Mouse (Mus musculus) NIH3T3 (cell line): Measurements from ENCODE around the gene Mctp1.

Experiments used
- DNase-seq: peaks from one replicate; pipeline ENCODE4 v3.0.0-alpha.2; 2012; ENCODE audit warnings: low read depth

Mctp1 gene

DNA sequence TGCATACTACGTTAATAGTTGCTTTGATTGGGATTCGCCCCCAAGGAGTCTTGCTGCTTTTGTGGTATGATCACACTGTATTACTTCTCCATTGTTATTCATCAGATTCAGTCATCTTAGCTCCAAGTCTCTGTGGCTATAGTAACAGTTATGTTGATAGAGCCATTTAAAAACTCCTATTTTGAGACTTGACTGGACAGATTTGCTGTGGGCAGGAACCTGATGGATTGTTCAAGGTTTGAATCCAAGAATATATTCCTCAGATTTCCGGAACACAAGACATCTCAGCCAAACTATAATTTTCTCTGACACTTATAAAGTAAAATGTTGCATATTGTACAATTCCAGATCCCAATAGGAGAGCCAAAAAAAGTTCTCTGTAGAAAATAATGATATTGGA is 443.4 kb downstream of the Mctp1 start:
- no peak for DNase-seq

DNA sequence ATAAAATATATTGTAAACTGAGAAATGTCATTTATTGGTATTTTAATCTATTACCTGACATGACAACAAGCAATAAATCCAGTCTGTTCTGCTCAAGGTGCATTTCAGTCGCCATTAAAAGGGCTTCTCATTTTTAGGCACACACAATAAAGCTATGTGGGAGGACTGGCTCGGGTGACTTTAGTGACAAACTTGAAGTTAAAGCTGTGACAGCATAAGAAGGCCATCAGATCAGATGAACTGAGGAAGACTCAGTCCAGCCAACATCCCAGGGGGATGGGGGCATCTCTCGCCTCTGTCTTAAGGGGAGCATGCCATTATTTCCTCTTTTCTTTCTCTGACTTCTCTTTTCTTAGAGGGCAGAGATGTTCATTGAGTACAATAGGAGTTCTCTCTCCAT is 453.7 kb downstream of the Mctp1 start:
- no peak for DNase-seq

DNA sequence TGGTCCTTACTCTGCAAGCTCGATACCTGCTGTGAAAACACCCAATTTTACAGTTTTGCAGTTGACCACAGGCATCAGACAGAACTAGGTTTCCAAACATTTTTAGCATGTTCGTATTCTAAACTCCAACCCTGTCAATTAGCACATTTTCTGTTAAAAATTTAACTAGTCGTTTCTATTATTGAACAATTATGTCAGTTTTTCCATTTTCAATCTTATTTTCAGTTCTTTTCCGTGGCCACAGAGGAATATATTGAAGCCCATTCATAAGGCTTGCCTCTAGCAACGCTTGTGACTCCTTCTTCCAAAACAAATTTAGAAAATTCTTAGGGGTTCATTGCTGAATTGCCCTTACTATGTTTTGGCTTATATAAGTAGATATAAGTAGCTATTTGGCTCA is 456.4 kb downstream of the Mctp1 start:
- no peak for DNase-seq

DNA sequence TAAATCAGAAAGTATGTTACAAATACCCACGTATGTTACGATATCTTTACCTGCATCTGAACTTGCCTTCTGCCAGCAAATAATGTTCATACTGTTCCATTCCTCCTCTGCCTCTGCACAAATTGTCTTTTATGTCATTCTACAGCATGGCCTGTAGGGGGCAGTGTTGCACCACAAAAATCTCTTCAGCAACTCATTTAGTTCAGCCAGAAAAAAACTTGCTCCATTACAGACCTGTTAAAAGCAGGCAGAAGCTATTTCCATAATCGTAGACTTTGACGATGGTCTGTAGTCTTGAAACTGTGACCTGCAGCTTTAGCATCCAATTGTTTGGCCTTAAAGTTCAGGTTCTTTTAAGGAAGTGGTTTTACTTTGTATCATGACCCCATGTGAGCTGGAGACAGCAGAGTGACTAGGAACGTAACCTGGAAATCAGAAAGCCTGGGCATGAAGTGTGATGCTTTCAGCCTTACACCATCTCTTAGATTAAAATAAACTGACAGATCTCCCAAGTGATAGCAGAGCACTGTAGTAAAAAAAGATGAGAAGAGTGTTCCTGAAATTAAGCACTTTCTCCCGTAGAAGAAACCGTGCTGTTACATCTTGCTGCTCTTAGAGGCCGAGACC is 460.4 kb downstream of the Mctp1 start:
- peak; percentile 84 for DNase-seq

DNA sequence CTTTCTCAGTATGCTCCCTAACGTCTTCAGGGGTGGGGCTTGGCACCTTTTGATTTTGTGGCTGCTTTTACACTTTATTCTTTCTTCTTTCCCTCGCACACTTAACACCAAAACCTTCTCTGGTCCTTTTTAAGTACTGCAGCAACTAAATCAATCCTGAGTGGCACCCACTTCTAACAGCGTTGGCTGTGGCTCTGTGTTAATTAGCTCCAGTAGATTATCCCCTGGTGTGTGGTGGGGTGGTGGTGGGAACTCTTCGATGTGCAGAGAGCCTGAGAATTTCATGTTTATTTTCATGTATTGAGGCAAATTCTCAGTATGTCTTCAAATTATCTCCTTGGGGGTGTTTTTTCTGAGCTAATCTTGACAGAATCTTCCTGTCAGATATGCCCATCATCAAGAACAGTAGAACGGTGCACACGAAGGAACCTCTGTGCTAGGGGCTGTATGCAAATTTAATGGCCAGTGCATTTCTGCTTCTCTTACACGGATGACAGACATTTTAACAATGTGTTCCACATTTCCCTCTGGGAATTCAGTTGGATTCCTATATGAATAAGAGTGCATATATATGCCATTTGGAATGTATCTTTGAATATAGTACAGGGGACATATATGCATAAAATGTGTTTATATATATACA is 466.2 kb downstream of the Mctp1 start:
- DNase-seq = no peak

DNA sequence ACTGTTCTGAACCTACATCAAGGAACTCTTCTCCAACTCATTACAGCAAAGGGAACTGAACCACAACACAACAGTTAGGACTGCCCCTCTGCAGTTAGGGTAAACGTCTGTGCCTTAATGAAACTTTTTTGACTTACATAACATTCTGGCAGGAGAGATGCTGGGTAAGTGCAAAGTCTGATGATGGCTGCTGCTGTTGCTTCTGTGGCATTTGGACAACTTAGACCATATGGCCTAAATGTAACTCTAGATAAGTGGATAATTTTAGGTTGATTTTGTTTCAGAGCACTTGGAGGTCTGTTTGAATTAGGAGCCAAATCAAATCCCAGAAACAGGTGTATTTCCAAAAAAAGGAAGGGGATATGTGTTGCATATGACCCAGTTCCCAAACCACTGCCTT is 470.0 kb downstream of the Mctp1 start:
- no peak for DNase-seq

DNA sequence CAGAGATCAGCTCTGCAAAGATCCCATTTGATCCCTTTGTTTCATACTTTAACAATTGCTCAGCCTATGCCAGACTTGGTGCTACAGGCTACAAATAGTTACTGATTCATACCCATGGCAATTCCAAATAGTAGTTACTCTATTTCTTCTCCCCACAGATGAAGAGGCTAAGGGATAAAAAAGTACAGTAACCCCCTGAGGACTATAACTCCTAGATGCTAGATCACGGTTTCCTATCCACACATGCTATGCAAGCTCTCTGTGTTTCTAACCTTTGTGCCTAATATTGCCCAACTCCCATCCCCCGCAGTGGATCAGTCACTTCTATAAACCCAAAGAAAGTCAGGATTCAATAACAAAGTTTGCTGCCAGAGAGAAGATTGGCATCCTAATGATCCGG is 470.7 kb downstream of the Mctp1 start:
- DNase-seq = peak; percentile 24

DNA sequence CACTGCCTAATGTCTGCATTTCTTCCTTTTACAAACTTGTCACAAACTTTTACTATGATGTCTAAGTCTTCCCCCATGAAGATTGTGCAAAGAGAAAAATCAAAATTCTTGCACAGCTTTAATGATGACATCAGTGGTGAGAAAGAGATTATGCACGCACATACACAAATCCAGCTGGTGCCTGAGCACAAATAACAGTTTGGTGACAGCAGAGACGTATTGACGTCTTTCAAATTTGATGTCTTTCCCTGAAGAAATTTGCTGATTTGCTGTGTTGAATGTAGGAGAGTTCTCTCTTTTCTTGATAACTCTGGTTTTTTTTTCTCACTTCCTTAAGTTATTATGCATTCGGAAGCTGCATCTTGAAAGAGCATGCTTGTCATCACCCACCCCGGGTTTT is 472.7 kb downstream of the Mctp1 start:
- no peak for DNase-seq

DNA sequence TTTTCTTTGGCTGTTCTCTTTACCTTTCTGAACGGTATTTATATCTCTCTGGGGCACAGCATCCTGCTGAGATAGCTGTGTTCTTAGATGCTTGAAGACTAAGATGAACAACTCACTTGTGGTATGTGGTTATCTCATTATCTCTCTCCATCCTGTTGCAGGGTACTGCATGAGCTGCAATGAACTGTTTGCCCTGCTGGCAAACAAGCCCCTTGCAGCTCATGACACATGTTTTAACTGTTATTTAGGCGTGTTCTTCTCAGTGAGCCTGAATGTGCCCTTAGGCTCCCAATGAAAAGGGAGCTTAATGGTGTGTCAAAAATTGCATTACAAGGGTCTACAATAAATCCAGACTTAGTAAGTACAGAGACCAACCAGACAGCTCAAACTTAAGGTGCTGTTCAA is 473.7 kb downstream of the Mctp1 start:
- peak; percentile 11 for DNase-seq

DNA sequence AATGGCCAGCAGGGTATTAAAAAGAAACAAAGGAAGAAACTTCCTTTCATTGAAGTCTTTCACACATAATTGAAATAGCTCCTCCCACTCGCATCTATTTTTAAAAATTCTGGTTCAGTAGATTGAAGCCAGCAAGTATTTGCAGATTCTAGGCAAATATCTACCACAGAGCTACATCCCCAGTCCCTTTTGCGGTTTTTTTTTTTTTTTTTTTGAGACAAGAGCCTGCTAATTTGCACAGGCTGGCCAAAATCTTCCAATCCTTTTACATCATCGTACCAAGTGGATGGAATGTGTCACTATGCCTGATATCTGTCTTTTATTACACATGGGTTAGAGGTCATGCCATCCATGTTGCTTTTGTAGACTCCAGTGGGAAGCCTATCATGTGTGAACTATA is 486.0 kb downstream of the Mctp1 start:
- DNase-seq = no peak

DNA sequence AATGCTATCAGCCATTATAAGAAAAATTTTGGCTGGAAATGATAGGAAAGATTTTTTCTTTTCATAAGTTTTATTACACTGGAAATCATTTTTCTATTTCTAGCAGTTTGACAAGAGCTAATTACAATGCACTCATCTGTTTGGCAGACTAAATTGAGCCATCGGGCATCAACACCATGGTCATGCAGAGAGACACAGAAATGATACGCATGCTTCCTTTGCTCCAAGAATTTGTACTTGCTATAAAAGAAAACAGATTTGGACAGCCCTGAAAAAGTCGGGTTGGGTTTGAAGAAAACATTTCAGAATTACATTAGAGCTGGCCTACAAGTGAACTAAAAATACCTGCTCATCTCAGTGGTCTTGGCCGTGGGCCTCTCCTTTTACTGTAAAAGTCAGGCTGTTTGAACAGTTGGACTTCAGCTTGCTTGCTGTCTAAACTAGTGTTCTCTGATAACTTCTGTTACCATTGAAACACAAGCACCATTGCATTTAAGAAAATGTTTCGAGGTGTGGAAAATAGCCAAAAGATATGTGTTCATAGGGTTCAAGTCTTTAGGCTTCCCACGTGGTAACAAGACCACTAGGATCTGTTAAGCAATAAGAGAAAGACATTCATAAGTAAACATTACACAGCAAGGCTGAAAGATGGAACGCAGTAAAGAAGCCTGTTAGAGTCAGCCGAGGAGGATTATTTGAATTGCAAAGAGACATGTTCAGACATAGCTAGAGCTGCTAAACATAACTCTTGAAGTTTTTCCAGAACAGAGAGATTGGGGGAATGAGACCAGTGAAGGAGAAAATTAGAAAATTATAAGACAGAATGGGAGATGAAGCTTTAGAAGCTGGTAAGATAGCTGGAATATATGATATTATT is 493.8 kb downstream of the Mctp1 start:
- peak; percentile 64 for DNase-seq

DNA sequence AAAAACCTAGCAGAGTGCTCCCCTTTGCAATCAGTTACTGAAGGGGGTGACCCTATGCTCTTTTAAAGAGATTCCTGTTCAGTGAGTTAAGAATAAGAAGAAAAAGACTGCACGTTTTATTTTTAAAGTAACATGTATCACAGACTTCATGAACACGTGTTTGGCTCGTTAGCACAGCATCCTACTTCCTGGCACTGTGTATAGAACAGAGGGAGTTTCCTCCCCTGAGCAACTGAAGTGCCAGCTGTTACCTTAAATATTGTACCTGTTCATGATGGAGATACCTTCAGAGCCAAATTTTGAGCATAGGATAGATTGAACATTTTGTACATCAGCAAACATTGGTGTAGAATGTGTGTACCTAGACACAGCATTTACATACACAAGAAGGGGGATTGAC is 494.7 kb downstream of the Mctp1 start:
- DNase-seq = no peak

DNA sequence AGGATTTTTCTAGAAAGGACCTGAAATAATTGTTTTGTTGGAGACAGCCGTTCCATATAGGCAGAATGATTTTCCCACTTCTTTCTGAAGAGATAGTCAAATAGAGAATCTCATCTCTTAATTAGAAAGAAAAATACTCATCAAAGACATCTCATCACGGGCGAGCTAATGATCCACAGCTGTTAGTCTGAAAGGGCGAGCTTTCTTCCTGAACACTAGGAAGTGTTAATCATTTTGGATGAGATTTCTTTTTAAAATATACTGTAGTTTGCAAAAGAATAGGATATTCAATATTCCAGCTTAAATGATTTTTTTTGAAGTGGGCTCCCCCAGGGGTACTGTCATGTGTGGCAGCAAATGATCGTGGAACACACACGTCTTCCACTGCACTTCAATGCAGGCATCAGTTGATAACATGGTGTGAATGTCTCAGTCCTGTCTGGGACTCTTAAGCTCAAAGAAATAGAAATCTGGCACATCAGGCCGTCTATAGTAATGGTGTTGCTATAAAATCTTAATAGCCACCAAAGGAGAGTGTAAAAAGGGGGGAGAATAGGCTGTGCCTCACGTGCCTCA is 500.3 kb downstream of the Mctp1 start:
- no peak for DNase-seq

DNA sequence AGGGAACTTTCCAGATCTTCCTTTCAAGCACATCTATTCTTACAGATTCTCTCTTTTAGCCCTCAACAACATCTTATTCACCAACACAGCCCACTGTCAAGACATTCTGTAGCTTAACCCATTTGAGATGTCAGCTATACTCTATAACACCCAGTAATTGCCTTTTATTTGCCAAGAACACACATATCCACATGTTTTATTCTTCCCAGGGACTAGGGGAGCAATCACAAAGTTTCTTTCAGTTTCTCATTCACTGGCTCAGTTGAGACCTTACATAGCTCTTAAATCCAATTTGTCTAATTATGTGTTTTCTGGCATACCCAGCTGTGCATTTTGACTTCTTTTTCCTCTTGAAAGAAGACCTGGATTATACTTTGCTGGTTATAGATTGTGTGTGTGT is 508.7 kb downstream of the Mctp1 start:
- no peak for DNase-seq

DNA sequence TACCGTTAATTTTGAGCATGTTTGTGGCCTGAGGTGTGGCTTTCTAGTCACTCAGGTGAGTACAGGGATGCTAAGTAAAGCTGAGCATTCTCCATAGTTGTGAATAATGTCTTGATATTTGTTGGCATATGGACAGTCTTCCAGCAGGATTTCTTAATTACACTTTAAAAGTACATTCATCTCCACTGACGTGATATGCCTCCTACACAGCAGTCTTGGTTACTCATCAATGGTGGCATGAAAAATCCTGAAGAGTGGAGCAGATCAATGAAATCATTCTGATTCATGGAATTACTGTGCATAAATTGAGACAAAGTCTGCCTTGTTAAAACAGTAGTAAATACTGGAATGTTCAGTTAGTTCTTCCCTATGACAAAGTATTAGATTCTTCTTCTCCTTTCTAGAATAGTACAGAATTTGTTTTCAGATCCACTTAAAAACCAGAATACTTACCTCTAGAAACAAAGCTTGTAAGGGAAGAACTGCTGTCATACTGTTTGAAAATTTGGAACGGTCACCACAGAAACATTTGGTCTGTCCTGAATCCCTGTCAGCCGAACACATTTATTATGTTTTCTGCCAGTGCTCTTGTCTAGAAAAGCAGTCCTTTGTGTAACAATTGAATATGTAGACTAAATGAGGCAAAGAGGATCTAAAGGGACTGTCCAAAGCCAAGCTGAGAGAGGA is 511.6 kb downstream of the Mctp1 start:
- no peak for DNase-seq

DNA sequence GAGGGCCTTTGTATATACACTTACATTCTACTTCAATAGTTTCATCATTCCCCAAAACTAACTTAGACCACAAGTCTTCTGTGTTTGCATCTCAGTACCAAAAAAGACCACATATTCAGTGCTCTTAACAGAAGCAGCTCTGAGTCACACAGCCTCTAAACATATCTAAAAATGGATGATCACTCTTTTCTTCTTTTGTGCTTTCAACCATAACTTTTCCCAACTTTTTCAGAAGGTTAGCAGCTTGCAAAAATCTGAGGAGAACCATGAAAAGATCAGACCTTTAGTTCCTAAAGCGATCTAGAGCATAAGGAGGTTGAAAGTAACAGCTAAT is 512.1 kb downstream of the Mctp1 start:
- DNase-seq = peak; percentile 18

DNA sequence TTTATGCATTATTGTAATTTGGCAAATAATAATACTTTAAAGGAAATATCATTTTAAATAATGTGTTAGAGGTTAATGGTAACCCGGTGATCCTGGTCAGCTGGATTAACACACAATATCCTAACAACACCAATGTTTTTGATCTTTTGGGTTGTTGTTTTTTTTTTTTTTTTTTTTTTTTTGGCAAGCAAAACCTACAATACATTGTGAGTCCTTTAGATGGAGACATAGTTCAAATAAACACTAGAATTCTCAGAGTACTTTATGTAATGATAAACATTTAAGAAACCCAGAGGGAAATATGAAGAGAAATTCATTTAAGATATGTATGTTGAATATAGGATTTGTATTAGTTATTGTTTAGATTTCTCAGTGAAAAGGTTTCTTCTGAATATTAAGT is 534.0 kb downstream of the Mctp1 start:
- DNase-seq = peak; percentile 40

DNA sequence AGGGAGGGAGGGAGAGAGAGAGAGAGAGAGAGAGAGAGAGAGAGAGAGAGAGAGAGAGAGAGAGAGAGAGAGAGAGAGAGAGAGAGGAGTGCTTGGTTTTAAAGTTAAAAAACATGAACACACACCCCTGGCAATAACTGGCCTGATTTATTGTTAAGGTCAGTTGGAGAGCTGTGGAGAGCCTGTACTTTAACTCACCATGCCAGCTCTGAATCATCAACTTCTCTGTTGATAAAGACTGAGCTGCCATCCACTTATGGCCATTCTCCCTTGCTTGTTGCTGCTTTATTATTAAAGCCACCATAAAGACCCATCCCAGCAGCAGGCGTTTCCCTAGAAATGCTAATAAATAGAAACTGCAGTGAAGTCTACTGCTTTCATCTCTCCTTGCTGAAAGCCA is 542.5 kb downstream of the Mctp1 start:
- peak; percentile 68 for DNase-seq

DNA sequence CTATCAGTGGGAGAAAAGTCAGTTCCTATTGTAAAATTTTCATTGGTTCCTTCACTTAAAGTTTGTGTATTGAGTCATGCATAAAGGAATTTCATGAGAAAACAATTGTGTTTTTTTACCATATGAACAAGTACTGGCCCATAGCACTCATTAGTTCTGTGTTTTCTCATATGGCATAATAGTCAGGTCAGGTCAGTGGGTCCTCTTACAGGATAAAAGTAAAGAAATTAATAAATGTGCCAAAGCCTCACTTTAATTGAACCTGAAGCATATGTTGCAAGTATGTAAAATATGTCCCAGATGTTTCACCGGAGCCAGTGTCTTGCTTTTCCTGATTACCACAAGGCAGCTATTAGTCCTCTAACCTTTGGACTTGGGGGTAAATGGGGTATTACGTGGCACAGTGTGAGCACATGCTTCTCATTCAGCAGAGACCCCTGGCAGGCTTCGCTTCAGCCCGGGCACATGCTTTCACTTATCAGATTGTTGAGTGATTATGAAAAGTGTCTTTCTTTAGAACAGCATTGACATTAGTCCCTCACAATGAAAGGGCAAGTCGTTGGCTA is 543.6 kb downstream of the Mctp1 start:
- peak; percentile 87 for DNase-seq

DNA sequence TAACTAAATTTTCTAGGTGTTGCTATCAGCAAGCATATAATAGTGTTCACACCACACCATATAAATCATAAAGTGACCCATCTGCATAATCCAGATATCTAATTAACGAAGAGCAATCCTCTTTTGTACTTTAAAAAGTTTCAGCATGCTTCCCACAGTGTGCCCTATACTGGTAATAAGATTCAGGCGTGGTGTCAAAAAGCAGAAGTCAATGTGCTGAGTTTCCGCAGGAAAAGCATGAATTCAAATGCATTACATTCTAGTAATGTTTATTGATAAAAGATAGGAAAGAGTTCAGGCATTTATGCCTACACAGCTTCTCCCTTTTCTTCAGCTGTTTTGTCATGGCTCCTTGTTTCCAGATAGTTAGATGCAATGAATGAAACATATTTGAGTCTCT is 544.8 kb downstream of the Mctp1 start:
- no peak for DNase-seq

DNA sequence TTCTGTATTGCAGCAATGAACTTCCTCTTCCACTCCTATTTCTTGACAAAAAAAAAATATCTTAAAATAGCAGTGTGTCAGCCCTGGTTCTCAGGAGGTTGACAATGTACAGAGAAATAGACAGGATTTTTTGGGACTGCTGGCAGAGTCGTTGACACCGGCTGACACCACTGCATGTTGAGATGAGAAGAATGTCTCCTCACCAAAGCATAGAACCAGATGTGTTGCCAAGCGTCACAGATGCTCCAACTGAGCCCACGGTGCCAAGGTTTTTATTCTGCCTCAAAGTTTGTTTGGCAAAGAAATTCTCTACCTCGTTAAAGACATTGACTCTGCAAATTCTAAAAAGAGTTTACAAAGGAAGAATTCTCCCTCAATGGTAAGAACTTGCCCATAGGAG is 548.6 kb downstream of the Mctp1 start:
- no peak for DNase-seq

DNA sequence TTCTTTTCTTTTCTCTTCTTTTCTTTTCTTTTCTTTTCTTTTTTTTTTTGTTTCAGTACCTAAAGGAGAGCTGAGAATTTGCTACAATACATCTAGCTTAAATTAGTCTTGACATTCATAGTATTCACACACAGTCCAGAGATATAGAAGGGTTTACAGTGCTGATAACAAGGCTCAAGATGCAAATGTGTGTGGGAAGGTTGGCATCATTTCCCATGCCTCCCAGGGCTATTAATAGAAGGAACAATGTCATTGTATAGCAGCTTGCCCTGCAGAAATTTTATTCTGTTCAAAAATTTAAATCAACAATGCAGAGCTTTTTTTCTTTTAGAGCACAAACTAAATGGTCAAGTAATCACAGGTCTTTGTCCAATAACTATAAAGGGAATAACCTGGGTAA is 564.9 kb downstream of the Mctp1 start:
- no peak for DNase-seq
